Mouse (Mus musculus) heart, postnatal 0 days (tissue): ENCODE measurements at regions not wholly inside any gene's neighbourhood (a gene's known extent, or its start where the extent isn't known, plus 50 kb on each side); places are given as distances from the start of the nearest gene placed in this dataset.

Experiments
- ATAC-seq: fragments of 200-750 bp; cut with Nextera tagmentation; 2 replicates; pipeline ENCODE4 v1.8.0; 2017; ENCODE audit warnings: low read depth, moderate number of reproducible peaks, moderate library complexity; ENCODE audit not compliant: insufficient read depth
- DNase-seq: peaks from one replicate; pipeline ENCODE4 v3.0.0-alpha.2; 2016; ENCODE audit warnings: low spot score
- H3K27ac ChIP-seq: fragments of 300-500 bp; sonication (generic); 2 replicates; pipeline ENCODE4 v1.5.1; 2014; ENCODE audit warnings: low read depth, mild to moderate bottlenecking
- H3K27me3 ChIP-seq: fragments of 300-500 bp; sonication (generic); 2 replicates; pipeline ENCODE4 v1.6.1; 2014; ENCODE audit warnings: low read length, mixed read lengths; ENCODE audit not compliant: control insufficient read depth, insufficient read depth
- H3K36me3 ChIP-seq: fragments of 300-500 bp; sonication (generic); replicated peaks from 2 replicates; pipeline ENCODE4 v1.6.1; 2014; ENCODE audit warnings: low read length, mixed read lengths; ENCODE audit not compliant: control insufficient read depth, insufficient read depth
- H3K4me1 ChIP-seq: fragments of 300-500 bp; sonication (generic); 2 replicates; pipeline ENCODE4 v1.6.1; 2014; ENCODE audit warnings: antibody characterized with exemption; ENCODE audit not compliant: control insufficient read depth, insufficient read depth
- H3K4me2 ChIP-seq: fragments of 300-500 bp; sonication (generic); 2 replicates; pipeline ENCODE4 v1.6.1; 2014; ENCODE audit warnings: low read depth, mild to moderate bottlenecking, low read length, moderate library complexity
- H3K4me3 ChIP-seq: fragments of 300-500 bp; sonication (generic); 2 replicates; pipeline ENCODE4 v1.5.1; 2014; ENCODE audit warnings: low read depth, low read length
- H3K9ac ChIP-seq: fragments of 300-500 bp; sonication (generic); replicated peaks from 2 replicates; pipeline ENCODE4 v1.6.1; 2014; ENCODE audit warnings: low read depth, low read length, mixed read lengths
- H3K9me3 ChIP-seq: fragments of 300-500 bp; sonication (generic); replicated peaks from 2 replicates; pipeline ENCODE4 v1.6.1; 2016; ENCODE audit warnings: low read length; ENCODE audit not compliant: control insufficient read depth
- CTCF ChIP-seq: IDR thresholded peaks from 2 replicates; pipeline ENCODE4 v1.5.1; 2016; ENCODE audit warnings: antibody characterized with exemption, control low read depth, low read depth
- EP300 ChIP-seq: IDR thresholded peaks from 2 replicates; pipeline ENCODE4 v1.6.1; 2016; ENCODE audit warnings: antibody characterized with exemption, low read depth
- WGBS: fragments of 180-500 bp; shearing (Covaris S2); extraction: QIAGEN DNeasy Blood & Tissue Kit; methylation state at CpG from one replicate; pipeline ENCODE4 v1.1.7; 2014; 5-methylcytosine and 5-hydroxymethylcytosine counted together

- H3K4me1 ChIP-seq: peaks cover 27% of the 10 kb centered on the region
- no peaks in the 10 kb centered on the region for H3K9me3 ChIP-seq
- 11% methylated on average over 1 of the region's 1 CpGs for WGBS
- no peaks in the 10 kb centered on the region for H3K27me3 ChIP-seq
- no peak overlapping the region for H3K4me2 ChIP-seq
- DNase-seq: peak; percentile 58
- TF ChIP-seq CTCF: peak; percentile 31
- TF ChIP-seq EP300: no peak
- H3K9ac ChIP-seq: no peak overlapping the region
- H3K27ac ChIP-seq: peak overlapping the region; percentile 54
- no peak overlapping the region for H3K4me3 ChIP-seq
- peak; percentile 61 for ATAC-seq
- H3K36me3 ChIP-seq: no peaks in the 10 kb centered on the region
Observed at GRCm38 (mm10) chr10:119052441-119053041, 182.5 kb upstream of the Dyrk2 start.

GRCm38 (mm10) chr10:119051598-119051997 lies 181.6 kb upstream of the Dyrk2 start:
- H3K27me3 ChIP-seq: no peaks in the 10 kb centered on the region
- no peak overlapping the region for H3K4me3 ChIP-seq
- no peaks in the 10 kb centered on the region for H3K36me3 ChIP-seq
- no peaks in the 10 kb centered on the region for H3K9me3 ChIP-seq
- TF ChIP-seq CTCF (no peak), EP300 (no peak)
- DNase-seq: no peak
- ATAC-seq: no peak
- no peak overlapping the region for H3K27ac ChIP-seq
- H3K4me2 ChIP-seq: no peak overlapping the region
- no peak overlapping the region for H3K9ac ChIP-seq
- H3K4me1 ChIP-seq: peaks cover 27% of the 10 kb centered on the region
- 58% methylated on average over 2 of the region's 2 CpGs for WGBS

- ATAC-seq (no peak), DNase-seq (no peak)
- no peaks in the 10 kb centered on the region for H3K27me3 ChIP-seq
- 75% methylated on average over 18 of the region's 18 CpGs for WGBS
- H3K36me3 ChIP-seq: no peaks in the 10 kb centered on the region
- H3K4me1 ChIP-seq: peaks cover 23% of the 10 kb centered on the region
- H3K9me3 ChIP-seq: no peaks in the 10 kb centered on the region
- TF ChIP-seq EP300: no peak
- TF ChIP-seq CTCF: peak; percentile 4; the same call in 1 of the 2 replicates
- H3K4me3 ChIP-seq: no peak overlapping the region
- no peak overlapping the region for H3K9ac ChIP-seq
- no peak overlapping the region for H3K4me2 ChIP-seq
- H3K27ac ChIP-seq: no peak overlapping the region
Observed at GRCm38 (mm10) chr10:119050017-119050685, 180.1 kb upstream of the Dyrk2 start.

- peak; percentile 57 for ATAC-seq
Observed at GRCm38 (mm10) chr10:119048643-119049420, 178.8 kb upstream of the Dyrk2 start.

GRCm38 (mm10) chr10:119045059-119045458 lies 175.1 kb upstream of the Dyrk2 start:
- no peak for DNase-seq

More at GRCm38 (mm10) chr10:119048643-119049420, 178.8 kb upstream of the Dyrk2 start:
- DNase-seq: peak; percentile 23
- Histone ChIP-seq H3K9me3 (no peaks in the 10 kb centered on the region), H3K27ac (peak overlapping the region; percentile 32; the same call in 1 of the 2 replicates), H3K4me3 (no peak overlapping the region), H3K4me1 (peaks cover 20% of the 10 kb centered on the region), H3K4me2 (no peak overlapping the region), H3K27me3 (no peaks in the 10 kb centered on the region), H3K9ac (no peak overlapping the region), H3K36me3 (no peaks in the 10 kb centered on the region)
- 46% methylated on average over 6 of the region's 6 CpGs for WGBS
- TF ChIP-seq CTCF: no peak
- no peak for TF ChIP-seq EP300

More at GRCm38 (mm10) chr10:119045059-119045458, 175.1 kb upstream of the Dyrk2 start:
- no peak overlapping the region for H3K9ac ChIP-seq
- H3K4me1 ChIP-seq: 0 out of 2 replicates have a peak, but pooled peaks cover 4% of the 10 kb centered on the region
- no peaks in the 10 kb centered on the region for H3K9me3 ChIP-seq
- ATAC-seq: no peak
- TF ChIP-seq EP300: no peak
- TF ChIP-seq CTCF: no peak
- no peak overlapping the region for H3K4me2 ChIP-seq
- H3K36me3 ChIP-seq: no peaks in the 10 kb centered on the region
- H3K27me3 ChIP-seq: no peaks in the 10 kb centered on the region
- no peak overlapping the region for H3K27ac ChIP-seq
- H3K4me3 ChIP-seq: no peak overlapping the region
- 80% methylated on average over 13 of the region's 13 CpGs for WGBS
